Mouse (Mus musculus): ENCODE measurements around the gene Myo1b.

The Myo1b gene

DNA sequence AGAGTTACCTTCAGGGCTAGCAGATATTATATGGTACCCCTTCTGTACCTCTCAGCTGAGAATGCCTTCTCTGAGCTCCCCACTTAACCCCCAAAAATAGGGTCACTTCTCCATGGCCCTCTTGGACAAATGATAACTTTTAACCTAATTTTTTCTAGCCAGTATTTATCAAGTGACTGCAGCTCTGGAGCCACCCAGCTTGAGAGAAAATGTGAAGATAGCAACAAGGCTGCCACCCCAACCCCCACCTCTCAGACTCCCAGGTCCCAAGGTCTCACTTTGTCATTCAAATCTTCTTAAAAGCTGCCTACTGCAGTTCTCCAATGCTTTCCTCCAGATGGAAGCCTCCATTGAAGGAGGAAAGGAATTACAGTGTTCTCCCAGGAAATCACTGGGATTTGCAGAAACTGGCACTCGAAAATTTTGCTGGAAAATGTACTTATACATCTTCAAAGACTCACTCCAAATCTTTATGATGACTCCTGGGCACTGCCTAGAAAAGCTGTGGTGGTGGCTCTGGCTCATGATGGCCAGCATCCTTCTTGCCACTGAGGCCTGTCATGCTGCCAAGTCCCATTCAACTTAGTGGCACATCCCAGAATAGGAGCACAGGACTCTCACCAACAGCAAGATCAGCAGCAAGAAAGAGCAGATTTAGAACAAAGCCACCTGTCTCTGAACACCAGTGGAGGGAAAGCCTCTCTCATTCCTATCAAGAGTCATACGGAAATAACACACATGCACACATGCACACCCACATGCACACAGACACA is 70.4 kb downstream of the Myo1b start:
- DNase-seq, result no peak

DNA sequence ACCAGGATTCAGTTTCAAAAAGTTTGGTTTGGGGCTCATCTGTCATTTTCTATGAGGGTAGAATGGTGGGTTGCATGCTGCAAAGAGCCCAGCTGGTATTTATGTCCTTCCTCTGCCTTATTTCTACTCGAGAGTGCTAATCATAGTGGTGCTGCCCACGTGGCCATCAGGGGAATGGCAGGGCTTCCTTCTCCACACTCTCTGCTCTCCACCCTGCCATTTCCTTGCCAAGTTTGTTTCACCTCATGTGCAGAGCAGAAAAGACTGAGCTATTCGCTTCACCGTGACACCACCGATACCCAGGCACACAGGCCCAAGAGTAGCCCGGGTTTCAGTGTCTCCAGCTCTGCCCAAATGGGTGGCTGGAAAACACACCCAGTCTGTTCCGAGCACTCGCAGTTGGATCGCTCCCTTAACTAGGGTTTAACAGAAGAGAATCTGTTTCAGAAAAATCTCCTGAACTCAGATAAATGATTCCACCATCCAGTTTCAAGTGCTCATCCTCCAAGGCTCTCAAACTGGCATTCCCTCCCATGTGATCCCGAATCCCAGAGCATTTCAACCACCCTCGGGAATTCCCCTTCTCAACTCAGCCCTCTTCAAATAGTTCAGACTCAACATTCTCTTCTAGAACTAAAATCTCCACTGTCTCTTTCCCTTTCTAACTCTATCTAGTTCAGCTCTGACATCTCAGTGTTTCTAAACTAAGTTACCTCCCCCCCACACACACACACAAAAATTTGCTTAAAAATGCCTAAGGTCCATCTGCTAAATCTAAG is 77.8 kb downstream of the Myo1b start:
- DNase-seq, result no peak

DNA sequence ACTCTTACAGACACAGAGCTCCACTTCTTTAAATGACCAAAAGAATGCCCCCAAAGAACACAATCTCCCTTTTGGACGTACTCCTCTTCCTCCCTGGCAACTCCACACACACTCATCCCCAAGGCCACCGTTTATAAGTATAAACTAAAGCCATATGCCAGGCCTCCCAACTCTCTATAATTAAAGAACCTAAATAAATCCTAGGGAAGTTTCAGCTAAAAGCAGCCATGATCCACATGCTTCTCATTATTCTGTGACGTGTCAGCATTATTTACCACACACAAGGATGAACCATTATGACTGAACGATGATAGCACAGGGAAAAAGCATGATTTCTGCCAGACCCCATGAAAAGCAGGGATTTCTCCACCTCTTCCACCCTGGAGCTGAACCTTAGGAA is 78.6 kb downstream of the Myo1b start:
- no peak for DNase-seq

DNA sequence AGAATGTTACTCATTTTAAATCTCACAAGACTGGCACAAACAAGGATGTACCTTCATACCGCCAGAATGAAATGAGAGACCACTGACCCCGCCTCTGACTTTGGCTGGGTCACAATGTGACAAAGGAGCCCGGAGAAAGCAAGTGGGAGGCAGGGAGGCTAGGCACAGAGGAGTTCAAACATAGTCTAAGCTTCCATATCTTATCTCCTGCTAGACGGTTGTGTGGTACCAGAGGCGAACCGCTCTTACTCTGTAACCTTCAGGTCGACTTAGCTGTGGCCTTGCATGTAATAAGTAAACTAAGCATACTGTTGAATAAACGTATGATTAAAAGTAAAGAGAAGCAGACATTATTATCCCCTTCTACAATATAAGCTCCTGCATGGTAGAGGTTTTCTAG is 80.1 kb downstream of the Myo1b start:
- DNase-seq, result no peak

DNA sequence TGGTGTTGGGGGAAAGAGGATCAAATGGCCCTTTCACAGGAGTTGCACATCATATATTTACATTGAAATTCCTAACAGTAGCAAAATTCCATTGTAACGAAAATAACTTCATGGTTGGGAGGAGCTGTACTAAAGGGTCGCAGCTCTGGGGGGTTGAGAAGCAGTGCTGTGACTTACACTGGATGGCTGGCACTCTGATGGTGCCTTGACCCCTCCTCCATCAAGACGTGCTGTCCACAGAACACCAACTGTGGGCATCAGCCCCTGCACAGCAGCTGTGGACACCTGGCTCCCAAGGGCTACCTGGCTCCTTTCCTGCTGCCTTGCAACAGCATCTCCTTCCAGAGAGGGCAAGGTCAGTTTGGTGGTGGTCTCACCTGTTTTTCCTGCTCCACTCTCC is 81.8 kb downstream of the Myo1b start:
- no peak for DNase-seq

DNA sequence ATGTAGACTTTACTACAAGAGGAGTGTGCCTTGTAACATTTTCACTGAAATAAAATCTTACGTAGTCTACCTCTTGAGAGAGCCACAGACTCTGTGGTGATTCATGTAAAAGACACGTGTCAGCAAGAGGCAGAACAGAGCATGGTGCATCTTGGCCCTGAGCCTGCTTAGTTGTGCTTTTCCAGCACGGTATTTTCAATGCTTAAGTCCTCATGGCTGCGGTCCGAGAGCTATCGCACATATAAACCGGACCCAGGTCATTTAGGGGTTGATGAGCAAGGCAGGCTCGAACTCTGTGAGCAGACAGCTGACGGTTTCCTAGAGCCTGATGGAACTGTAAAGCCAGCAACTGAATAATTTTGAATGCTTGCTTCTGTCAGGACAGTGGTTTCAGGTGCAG is 86.5 kb downstream of the Myo1b start:
- DNase-seq, result no peak

DNA sequence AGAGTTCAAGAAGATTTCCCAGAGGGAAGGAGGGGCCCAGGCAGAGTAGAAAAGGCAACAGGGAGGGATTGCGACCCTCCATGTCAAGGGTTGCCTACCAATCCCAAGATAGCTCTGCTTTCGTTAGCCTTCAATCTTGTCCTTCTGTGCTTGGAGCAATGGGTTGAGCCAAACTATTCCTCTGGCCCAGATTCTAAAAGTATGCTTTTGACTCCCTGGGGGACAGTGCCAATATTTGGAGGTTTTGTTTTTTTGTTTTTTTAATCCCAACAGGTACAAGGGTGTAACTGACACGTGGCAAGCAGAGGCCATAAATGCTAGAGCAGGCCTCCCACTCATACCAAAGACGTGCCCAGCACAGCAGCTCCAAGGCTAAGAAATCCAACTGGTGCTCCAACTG is 93.3 kb downstream of the Myo1b start:
- no peak for DNase-seq

DNA sequence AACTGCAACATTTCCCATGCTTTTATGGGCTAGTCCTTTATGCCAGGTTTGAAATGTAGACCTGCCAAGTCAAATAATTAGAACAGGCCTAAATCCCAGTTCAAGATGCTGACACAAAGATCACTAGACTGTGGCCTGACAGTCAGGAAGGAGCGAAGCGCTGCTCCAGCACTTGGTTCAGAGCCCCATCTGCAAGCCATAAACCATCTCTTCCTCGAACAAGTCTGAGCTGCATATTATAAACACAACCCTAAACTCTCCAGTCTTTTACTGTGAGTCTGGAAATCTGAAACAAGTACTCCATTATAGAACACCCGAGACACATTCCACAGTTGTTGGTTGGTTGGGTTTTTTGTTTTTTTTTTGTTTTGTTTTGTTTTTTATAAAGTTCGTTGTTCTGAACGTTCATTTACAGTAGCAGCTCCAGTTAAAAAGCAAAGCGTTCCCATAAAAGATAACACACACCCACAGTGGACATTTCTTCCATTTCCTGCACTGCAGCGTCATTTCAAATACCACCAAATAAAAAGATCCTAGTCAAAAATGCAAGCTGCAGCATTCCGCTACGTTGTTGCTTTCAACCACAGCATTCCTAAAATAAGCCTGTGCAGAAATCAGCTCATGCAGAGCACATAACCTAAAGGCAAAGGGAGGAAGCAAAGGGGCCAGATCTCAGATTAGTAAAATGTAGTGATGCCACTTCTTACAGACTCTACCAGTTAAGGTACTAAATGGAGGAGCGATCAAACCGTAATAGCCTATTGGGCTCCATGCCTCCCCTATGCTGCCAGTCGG is 94.0 kb downstream of the Myo1b start:
- DNase-seq, result no peak

DNA sequence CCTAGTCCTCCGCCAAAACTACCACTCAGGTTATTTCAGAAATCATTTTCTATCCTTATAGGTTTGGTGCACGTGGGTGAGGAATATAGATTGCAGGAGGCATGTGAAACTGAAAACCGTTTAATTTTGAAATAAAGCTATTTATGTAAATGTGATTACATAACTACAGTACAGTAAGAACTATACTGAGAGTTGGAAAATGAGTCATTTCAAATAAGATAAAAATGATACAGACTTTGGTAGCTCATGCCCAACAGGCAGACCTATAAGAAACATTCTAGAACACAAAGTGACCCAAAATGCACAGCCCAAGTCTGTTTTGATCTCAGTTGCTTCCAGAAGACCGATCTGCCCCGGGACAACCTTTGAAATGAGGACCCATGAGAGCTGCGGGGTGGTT is 95.4 kb downstream of the Myo1b start:
- no peak for DNase-seq

DNA sequence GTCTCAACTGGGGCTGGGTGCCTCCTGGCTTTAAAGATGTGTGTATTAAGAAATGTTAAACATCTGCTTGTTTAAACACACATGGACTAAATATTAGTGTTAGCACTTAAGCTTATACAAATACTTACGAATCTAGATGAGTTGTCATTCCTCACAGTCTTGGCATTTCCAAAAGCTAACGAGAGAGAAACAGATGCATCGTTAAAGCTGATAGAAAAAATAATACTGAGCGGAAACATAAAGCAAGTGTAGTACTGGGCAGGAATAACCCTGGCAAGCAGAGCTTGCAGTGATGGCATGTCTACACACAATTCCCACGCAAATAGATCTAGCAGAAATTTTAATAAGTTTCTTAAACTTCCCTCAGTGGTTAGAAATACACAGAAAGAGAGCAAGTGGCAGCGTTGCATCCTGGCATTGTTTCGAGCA is 95.8 kb downstream of the Myo1b start:
- no peak for DNase-seq

DNA sequence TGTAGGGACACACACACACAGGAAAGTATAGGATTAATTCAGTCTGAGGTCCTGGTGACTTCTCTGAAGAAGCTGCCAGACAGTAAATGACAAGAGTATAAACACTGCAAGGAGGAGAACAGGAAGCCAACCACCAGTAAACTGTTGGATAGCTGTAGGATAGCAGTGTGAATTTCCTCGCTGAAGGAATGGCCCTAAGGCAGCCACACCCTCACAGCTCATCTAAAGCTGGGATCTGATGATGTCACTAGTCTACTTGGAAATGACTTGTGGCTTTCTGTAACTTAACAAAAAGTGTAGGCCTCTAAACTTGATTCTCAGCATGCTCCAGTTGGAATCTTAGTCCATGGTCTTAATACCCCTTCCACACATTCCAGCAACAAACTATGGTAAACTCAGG is 100.2 kb downstream of the Myo1b start:
- DNase-seq, result no peak

DNA sequence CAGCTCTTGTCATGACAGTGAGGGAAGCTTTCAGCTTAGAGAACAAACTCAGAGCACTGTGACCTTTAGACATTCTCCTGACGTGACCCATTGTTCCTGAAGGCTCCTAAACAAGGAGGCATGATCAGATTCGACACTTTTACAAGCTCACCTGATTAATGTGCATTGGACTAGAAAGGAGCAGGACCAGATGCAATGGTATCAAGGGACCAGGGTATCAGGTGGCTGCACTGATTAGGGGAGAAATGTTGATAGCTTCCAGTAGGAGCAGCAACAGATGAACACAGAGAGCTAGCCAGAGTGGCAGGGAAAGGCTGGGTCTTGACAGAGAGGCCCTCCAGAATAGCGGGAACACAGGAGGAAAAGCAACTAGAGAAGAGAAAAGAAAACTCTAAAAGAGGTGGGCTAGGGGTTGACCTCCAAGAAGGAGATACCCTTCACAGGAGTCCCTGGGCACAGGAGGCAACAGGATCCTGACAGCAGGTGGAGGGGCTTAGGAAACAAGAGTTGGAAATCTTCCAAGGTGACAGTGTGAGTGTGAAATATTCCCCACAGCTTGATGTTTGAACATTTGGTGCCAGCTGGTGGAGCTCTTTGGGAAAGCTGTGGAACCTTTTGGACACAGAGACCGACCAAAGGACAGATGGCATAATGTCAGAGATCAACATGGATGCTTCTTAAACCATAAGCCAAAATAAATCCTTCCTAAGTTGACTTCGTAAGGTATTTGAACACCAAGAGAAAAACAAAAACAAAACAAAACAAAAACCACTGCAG is 100.8 kb downstream of the Myo1b start:
- no peak for DNase-seq

DNA sequence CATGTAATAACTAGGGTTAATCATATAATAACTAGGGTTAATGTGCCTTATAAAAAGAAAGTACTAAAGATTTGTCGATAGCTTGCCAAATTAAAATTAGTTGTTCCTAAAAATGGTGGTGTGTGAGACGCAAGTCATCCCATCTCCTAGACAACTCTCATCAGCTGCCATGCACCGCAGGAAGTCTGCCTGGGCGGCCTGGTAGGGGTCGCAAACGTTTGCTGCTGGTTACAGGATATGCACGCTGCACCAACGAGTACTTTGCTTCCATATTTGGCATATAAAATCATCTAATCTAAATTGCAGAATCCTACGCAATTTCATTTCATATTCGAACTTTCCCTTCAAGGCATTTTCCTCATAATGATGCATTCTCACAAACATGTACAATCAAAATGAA is 107.0 kb downstream of the Myo1b start:
- no peak for DNase-seq

DNA sequence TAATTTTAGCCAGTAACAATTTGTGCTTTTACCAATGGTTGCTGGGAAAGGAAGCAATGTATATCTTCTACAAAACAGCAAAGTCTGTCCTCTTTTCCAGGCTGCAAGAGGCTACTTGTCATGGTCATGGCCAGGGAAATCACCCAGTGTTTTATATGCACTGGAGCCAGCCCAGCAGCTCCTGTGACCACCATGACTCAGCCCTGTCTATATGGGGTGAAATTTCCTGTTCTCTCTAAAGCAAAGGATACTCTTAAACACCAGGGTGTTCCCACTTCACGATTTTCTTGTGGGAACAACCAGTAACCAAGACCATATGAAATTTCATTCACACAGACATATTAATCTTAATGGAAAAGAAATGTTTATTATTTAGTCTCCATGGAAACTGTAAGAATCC is 107.6 kb downstream of the Myo1b start:
- DNase-seq, result no peak

DNA sequence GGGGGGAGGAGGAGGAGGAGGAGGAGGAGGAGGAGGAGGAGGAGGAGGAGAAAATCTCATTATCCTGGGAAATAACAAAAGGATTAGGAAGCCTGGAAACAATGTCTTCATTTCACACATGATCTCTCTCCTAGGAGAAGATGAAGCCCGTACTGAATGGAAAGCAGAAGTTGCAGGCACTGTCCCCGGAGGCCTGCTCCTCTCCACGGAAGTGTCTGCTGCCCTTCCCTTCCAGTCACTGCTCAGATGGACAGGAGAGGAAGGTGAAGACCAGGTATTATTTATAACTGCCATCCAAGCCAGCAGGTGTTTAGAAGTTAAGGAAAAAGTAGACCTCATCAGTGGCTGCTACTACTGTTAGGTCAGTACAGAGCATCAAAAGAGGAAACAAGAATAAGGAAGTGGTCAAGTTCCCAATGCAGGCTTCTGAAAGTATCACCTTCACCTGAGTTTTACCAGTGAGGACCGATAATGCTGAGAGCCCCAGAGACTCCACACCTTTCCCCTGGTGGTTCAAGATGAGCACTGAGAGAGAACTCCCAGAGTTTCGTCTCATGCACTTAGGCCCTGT is 110.7 kb downstream of the Myo1b start:
- DNase-seq, result no peak

DNA sequence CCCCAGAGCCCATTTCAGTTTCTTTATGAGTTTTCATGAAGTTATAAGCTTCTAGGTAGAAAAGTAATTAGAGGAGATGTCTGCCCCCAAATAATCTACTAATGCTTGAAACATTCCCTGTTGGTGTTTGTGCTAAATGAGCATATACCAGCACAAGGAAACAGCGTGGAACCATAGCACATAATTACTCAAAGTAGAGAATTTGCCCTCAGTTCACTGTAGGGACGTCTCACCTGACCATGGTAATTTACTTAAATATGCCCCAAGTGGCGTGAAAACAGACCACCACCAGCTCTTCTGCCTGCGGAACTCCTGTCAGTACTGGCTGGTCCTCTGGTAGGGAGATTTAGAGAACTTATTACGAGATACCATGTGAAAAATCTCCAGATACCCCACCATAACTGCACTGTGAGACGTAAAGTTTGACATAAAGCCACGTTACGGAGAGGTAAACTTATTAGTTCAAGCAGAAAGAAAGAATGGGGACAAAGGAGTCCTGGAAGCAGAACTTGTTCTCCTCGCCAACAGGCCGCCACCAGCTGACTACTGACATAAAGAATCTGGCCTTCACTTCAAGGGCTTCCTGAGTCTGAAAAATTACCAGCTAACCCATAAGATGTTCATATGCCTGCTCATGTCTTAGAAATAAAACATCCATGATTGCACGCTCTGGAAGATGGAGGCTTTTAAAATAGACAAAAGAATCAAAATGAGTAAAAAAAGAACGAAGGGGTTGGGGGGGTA is 111.4 kb downstream of the Myo1b start:
- DNase-seq, result no peak

DNA sequence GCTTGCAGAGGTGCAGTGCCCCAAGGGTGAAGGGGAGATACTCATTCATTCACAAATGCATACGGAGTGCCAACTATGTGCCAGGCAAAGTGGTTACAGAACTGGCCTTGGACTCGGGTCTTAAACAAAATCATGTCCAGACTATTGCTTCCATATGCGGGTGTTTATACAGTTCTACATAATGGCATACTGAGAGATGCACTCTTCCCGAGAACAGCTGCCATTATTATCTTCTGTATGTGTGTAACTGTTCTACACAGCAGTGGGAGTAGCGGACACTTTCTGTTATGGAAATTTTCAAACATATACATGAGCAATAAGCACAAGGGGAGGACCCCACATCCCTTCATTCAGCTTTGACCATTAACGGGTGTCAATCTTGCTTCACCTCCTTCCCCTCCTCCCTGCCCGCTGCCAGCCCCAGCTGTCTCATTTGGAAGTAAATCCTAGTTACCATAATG is 117.8 kb downstream of the Myo1b start:
- DNase-seq, result no peak

DNA sequence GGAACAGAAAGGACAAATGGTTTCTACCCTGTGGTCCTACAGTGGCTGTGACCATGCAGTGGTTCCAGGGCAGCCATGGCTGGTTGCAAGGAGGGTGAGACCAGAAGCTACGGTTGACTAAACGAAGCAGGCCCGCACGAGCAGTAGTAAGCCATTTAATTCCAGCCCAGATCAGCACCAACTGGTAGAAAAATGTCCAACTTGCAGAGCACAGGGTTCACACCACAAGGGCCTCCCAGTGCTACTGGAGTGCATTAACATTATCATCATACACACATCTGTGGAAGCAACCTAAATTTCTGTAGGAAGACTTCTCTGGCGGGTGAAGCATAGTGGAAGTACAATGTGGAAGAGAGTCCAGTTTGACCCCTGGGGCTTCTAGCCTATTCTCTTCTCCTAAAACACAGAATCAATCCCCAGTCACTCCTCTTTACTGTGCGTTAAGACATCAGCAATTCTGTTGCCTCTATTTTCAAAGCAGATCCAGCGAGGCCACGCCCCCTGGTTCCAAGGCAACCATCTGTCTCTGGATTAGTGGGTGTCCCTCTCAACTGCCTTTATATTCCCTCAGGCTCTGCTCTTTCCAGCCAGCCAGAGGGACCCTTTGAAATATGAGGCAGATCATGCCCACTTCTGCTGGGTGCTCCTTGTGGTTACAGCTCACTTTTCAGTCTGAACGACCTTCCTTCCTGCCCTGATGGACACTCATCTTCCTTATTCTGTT is 120.1 kb downstream of the Myo1b start:
- no peak for DNase-seq

DNA sequence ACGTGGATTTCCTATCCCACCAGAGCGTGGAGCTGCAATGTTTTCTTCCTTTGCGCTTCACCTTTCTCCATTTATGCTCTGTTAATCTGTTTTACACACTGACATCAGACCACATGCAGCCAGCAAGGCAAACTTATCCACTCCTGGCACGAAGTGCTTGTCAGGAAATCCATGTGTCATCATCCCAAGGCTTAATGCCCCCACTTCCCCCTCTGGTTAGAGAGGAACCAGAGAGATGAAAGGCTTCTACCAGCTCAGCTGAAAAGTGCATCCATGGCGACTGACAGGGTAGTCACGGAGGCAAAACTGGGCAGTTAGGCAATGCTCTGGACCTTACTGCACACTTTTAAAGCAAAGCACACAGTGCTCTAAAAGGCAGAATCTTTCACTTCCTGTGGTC is 126.6 kb downstream of the Myo1b start:
- DNase-seq, result no peak

DNA sequence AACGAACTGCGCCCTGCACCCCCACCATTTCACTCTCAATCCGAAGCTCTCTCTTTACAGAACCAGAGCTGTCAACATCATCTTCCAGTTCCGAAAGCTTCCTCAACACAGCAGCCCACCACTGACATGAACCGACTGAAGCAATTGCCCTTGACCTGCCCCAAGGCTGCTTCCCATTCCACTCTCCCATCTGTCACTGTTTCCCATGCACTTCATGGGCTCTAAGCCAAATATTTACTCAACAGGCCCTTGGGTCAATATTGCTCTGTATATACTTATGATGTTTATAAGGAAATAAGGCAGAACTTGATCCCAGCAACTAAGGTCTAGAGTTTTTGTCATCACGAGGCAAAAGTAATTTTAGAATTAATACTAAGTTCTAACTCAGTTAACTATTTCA is 133.8 kb downstream of the Myo1b start:
- no peak for DNase-seq

DNA sequence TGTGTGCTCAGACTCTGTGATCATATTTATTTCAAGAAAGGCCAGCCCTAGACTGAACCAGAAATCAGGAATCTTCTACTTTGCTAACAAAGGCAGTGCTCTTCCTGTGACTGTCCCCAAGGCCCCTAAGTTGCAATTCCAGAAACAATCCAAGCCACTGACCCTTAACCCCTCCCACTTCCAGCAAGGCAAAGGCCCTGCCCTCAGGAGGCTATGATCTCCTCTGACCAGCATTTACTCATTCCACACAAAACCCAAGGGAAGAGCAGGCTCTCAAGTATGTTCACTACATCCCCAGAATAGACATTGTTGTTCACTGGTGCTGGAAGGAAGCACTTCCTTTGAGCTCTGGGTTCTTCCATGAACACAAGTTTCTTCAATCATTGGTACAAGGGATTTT is 135.5 kb downstream of the Myo1b start:
- no peak for DNase-seq

All from thymus, postnatal 25 days (tissue).